Mouse (Mus musculus): ENCODE data around the gene Selenos.

GRCm38 (mm10) chr7:66107930-66108329 lies 28.5 kb downstream of the Selenos start:
- TF ChIP-seq POLR2A (IDR thresholded peaks at IDR 0.05; ENCODE audit: insufficient read length, low read depth) (no peak), CEBPB (IDR thresholded peaks at IDR 0.05; ENCODE audit: insufficient read depth, poor library complexity, severe bottlenecking) (no peak), TCF12 (IDR thresholded peaks at IDR 0.05; ENCODE audit: insufficient read depth, poor library complexity, severe bottlenecking) (no peak), MAX (IDR thresholded peaks at IDR 0.05; ENCODE audit: low read depth) (no peak), POLR2AphosphoS2 (IDR thresholded peaks at IDR 0.05; ENCODE audit: insufficient read length, low read depth) (no peak), SRF (IDR thresholded peaks at IDR 0.05; ENCODE audit: control insufficient read depth, insufficient read length, low read depth) (no peak)
